Mouse (Mus musculus): ENCODE measurements around the gene Runx1.
A peak's percentile ranks its signal among the peaks of the same experiment; 100 is the strongest.

Runx1 gene

DNA sequence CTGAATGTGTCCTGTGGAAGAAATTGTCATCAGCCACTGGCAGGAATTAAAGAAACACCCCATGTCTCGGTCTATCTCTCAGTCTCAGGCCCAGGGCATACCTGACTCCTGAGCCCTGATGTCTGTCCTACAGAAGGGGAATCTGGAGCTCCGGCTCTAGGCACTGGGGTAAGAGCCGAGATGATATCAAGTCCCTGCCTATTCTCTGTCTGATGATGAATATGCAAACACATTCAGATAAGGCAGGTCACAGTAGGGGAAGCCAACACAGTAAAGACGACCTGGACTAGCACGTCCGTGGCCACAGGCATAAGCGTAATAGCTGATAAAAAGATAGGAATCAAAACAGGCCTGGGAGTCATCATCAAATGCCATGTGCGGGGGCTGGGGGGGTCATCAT is 32.2 kb downstream of the Runx1 start:
- DNase-seq (ENCODE audit: low spot score), result no peak

DNA sequence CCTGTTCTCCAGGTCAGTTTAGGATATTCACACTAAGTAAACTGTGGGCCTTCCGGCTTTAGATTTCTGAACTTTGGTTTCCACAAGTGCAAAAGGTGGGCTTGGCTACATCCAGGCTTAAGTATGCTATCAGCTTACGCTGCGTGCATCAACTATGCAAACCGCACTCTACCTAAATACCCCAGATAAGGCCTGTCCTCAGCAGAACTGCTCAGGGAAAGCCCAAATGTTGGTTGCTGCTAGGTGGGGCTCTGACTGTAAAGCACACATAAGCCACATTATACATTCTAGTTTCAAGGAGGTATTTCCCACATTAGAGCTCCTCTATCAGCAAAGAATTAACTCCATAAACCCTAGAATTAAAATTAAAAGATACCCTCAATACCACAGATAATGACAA is 33.0 kb downstream of the Runx1 start:
- no peak for DNase-seq (ENCODE audit: low spot score)

DNA sequence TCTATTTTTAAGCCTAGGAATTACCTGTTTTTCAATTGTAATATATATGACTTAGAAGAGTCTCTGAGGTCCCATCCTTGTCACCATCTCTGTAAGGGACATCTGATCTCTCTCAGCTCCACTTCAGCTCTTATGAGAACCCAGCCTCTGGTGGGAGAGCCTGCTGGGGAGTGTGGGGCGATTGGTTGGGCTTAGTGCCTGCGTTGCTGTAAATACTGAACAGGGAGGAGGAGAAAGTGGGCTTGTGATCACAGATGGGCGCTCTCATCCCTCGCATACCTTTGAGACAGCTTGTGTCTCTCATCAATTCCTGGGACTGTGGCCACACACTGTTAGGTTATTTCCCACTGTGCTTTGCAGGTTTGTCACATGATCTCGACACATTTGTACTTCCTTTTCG is 35.3 kb downstream of the Runx1 start:
- DNase-seq (ENCODE audit: low spot score), result no peak

DNA sequence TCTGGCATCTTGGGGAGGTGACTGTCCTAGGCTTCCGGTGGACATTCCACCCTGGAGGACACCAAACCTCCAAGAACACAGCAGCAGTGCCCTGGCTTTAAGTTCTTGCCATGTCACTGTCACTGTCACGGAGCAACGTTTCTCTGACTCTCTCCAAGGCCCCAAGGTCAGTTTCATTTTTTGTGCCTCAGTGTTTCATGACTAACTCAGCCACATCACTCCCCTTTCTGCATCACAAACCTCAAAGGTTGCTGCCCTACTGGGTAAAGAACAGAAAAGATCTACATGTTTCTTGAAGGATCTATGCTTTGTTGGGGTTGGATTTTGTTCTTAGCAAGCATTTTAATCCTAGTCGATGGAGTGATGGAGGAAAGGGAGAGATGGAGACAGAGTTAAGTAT is 36.1 kb downstream of the Runx1 start:
- DNase-seq (ENCODE audit: low spot score), result no peak

DNA sequence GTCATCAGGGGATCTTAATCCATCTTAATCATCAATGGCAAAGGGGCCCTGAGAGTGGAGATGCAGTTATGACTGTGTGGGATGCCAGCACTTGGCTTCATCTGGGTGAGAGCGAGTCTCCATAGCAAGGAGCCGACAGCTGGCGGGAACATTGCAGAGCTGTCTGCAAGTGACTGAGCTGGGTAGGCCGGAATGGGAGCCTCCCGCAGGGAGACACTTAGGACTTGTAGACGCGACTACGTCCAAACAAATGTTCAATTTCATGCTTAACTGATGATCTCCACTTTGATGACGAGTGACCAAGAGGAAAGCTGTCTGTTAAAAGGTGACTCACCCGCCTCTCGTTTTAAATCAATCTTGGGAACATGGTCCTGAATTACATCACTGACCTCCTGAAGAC is 37.5 kb downstream of the Runx1 start:
- peak; percentile 8 for DNase-seq (ENCODE audit: low spot score)

DNA sequence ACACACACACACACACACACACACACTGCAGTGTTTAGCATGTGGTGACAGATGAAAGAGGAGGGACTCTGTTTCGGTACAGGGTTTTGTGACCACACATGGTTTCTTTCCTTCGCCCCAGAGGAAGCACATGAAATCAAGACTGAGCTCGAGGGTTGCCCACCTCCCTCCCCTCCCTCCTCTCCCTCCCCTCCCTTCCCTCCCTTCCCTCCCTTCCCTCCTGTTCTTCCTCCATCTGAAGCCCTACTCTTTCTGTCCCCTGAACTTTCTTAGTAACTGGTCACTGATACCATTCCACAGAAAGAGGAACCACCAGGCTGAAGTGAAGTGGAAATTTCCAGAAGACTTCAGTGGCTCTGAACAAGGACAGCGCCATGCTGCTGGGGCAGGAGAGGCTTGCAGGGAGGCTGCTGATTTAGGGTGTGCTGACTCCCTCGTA is 39.0 kb downstream of the Runx1 start:
- DNase-seq (ENCODE audit: low spot score), result peak; percentile 21

DNA sequence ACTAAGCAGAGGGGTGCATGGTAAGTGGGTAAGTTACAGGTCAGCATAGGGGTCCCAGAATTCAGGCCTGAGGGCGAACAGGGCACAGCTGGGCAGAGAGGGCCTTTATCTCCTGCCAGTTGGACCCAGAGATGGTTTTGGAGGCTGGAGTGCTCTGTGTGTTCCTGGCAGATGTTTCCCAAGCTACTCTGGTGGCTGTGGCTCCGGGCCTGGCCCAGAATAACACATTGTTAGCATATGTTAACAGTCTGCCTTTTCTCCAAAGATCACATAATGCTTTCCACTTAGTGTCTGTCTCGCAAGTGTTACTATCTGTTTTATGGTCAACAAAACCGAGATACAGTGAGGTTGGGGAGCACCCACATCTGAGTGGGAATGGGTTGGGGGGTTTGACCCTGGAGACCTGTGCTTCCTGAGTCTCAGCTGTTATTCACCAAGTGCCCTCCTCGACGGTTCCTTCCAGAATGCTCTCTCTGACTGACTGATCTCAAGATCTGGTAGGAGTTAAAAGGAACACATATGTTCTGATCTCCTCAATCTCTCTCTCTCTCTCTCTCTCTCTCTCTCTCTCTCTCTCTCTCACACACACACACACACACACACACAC is 39.6 kb downstream of the Runx1 start:
- DNase-seq (ENCODE audit: low spot score), result no peak

DNA sequence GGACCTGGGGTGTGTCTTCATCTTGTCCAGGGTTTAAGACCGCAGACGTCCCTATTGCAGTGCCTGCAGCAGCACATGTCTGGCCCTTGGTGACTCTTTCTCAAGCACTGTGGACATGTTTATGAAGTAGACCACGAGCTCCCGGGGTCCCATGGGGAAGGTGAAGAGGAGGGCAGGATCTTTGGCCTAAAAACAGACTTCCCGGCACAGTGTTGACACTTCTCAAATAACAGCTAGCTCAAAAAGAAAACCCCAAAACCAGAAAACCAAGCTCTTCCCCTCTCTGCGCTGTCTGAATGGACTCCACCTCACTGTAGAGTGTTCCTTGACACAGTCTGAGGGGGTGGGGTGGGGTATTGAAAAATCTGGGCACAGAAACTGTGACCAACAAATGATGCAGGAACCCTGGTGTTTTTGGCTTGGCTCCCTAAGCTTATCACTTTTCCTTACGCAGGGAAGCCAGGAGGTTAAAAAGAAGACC is 42.3 kb downstream of the Runx1 start:
- DNase-seq (ENCODE audit: low spot score), result peak; percentile 45

DNA sequence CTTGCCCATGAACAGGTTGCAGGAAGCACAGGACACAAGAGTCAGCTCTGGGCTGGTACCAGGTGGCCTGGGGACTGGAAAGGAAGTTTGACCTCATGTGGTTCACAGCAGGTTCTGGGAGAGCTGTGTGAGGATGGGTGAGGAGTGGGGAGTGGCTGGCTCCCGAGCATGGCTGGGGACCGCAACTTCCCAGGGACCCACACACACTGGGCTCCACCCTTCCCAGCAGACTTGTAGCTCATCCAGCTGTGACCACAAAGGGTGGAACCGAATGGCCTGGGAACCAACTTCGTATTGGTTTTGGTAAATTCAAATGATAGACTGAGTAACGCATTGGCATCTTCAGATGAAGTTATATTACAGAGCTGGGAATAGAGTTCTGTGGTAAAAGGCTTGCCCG is 43.5 kb downstream of the Runx1 start:
- DNase-seq (ENCODE audit: low spot score), result peak; percentile 10

DNA sequence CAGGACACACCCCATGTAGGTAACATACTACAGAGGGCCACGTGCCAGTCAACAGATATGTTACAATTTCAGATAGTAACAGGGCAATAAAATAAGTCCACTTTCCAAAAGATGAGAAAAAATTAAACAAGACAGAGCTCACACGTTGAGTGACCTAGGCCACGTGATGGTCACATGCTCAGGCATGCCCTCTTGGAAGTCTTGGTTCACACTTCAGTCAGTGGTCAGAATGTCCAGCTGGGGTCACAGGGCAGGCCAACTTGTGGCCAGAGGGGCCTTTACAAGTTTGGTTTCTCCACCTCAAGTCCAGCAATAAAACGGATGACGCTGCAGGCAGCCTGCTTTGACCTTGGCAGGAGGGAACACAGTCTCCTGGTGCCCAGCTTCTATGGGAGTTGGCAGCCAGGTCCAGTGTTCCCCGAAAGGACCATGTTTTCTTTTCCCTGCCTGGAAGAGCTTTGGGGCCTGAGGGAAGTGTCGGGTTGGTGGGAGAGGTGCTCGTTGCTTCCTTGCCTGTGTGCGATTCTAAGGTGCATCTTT is 46.0 kb downstream of the Runx1 start:
- no peak for DNase-seq (ENCODE audit: low spot score)

DNA sequence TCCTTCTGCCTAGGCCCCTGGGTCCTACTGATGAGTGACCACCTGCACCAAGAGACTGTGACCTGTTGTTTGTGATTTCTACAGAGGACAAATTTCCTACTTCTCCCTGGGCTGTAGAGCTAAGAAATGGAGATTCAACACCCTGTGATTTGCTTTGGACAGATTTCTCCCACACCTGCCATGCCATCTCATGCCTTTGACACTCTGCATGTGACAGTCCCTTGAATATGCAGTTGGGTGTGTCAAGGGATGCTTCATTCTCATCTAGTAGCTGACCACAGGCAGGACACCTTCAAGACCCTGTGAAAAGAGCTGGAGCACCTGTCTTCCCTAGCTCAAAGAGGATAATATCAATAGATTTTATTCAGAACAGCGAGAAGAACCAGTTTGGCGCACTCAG is 46.8 kb downstream of the Runx1 start:
- no peak for DNase-seq (ENCODE audit: low spot score)

DNA sequence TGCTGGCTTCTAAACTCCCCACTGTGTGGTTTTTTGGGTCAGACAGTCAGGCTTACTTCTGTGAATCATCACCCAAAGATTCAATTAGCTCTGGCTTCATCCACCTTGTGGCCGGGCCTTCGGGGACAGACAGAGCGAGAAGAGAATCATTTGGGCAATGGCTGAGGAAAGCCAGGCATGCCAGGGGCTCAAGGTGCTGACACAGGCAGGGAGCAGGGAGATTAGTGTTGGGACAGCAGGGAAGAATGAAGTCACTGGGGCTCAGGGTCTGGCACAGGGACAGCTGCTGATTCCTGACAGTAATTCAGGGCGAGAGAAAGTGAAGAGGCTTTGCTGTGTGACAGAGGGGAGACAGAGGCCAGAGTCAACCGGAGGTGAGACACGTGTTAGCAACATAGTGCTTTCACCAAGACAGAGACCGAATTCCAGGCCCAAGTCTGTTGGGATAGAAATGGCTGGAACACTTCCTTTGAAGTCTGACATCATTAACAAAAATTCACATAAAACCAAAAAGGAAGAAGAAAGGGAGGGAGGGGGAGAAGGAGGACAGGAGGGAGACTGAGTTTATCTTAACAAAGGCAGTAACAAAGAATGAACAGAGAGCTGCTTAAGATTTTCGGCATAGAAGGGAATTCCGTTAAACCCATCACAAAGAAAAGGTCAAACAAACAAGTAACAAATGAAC is 47.7 kb downstream of the Runx1 start:
- no peak for DNase-seq (ENCODE audit: low spot score)

DNA sequence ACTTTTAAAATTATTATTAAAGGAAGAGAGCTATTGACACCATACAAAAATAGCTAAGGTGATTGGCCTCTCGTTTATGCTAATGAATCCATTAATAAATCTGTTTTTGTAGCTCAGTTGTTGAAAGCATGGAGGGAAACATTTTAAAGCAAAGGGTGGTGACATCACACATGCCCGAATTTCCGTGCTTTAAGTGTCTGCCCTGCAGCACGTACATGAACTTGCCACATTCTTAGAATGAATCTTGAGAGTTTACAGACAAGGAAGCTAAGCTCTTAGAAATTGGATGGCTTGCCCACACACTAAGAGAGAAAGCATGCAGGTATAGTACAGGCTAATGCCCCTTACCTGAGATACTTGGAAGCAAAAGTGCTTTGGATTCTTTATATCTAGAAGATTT is 58.1 kb downstream of the Runx1 start:
- DNase-seq (ENCODE audit: low spot score), result no peak

DNA sequence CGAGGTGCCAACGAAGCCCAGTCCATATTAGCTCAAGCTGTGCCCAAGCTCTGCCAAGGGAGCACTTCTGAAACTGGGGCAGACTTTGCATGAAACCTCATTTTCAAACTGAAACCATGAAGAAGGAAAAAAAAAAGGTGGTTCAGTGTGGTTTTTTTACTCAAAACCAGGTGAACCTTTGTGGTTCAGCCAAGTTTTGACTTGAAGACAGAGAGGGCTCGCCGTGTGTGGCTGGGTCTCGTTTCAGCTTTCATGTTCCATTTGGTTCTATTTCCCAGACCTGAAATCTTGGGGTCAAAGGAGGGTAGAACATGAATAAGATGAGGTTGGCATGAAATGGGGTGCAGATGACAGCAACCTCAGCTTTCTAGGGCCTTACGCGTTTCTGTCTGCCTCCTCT is 58.5 kb downstream of the Runx1 start:
- no peak for DNase-seq (ENCODE audit: low spot score)

DNA sequence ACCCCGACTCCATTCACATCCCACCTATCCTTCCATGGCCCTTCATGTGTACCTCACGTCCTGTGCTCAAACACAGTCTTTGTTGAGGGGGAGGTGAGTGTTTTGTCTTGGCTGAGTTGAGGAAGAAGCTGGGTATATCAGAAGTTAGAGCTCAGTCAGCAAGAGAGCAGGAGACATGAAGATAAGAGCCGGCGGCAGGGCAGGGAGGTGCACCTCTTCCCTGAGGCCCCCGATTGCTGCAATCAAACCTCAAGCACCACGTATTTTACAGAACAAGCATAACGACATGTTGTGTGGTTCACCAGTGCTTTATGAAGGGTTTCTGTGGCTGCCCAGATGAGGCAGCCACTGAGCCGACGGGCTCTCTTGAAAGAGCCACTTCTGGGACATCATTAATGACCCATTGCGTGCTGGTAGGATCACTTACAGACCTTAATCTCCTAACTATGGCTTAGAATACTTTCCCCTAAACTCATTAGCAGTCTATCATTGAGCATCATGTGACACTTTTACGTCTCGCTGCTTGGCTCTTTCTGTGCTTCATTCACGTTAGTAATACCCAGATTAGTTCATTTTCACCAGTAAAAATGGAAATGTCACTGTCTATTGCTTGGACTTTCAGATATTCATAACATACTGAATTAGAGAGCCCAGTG is 61.1 kb downstream of the Runx1 start:
- DNase-seq (ENCODE audit: low spot score), result no peak

DNA sequence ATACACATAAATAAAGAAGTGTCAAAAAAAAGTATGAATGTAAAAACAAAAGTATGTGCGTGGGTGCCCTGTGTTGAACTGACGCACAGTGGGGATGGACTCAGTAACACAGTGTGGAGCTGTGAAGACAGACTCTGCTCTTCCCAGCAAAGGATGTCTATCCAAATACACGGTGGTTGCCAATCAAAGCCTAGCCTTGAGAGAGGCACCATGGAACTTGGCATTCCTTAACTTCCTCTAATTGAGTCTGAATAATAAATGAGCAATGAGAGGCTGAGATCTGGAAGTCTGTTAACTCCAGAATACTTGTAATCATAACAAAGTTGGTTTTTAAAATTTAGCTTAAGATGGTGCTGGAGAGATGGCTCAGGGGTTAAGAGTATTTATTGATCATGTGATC is 62.3 kb downstream of the Runx1 start:
- no peak for DNase-seq (ENCODE audit: low spot score)

DNA sequence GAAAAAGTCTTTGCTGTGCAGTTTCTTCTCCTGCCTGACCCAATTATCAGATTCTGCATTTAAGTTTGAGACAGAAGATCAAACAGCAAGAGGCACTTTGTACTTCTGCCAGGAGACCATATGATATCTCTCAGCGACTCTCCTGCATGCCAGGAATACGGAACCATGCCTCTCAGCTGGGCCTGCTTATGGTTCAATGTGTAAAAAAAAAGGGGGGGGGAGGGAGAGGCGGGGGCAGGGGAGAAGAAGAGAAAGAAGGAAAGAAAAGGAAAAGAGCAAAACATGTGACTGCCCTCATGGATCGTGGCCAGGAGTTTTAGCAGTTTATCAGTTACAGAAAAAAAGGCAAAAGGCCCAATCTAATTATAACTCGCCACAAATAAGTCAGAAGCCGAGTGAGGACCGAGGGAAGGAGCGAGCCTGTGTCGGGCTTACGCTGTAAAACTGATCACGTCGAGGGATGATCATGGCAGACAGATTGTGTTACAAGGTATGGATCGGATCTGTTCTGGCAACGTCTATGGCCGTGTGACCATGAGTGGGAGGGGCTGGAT is 63.9 kb downstream of the Runx1 start:
- DNase-seq (ENCODE audit: low spot score), result peak; percentile 10

DNA sequence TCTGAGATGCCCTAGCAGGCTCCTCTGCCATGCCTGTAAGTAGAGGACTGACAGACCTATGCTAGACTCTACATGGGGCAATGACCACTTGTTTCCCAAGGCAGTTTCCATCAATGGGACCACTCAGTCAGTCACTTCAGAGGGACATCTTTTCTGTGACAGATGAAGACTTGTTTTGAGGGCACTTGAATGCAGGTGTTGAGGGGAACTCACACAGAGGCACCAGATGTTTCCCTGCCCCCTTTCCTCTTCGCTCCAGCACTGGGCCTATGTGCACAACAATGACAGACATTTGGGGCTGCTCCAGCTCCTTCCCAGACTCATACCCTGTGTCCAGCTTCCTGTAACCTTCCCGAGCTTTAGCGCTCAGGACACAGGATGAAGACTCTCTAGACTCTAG is 65.9 kb downstream of the Runx1 start:
- DNase-seq (ENCODE audit: low spot score), result no peak

DNA sequence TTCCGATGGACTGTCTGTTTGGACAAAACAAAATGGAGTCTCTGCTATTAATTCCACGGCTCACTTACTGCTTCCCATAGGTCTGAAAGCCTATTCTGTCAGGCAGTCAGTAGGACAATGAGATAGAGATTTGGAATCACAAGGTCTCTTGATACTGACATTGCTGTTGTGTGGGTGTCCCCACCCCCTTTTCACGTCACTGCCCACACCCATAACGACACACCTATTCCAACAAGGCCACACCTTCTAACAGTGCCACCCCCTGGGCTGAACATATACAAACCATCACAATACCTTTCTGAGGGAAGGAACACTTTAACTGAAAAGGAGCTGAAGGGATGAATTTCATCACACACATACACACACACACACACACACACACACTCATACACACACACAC is 68.4 kb downstream of the Runx1 start:
- DNase-seq (ENCODE audit: low spot score), result no peak

DNA sequence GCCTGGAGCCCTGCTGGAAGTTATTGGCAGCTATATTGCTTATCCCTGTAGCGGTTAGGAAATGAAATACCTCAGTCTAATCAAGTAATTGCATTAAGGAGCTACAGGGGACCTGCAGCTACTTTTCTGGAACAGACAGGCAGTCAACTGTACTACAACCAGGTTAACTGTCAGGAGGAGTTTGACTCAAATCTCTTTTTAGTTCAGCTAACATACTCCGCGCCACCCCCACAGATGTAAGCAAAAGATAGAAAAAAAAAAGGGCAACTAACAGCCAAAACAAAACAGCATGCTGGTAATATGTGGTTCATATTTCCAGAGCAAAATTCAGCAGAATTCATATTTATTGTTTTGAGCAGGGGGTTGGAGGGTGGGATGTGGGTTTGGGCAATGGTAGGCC is 72.0 kb downstream of the Runx1 start:
- DNase-seq (ENCODE audit: low spot score), result no peak

DNA sequence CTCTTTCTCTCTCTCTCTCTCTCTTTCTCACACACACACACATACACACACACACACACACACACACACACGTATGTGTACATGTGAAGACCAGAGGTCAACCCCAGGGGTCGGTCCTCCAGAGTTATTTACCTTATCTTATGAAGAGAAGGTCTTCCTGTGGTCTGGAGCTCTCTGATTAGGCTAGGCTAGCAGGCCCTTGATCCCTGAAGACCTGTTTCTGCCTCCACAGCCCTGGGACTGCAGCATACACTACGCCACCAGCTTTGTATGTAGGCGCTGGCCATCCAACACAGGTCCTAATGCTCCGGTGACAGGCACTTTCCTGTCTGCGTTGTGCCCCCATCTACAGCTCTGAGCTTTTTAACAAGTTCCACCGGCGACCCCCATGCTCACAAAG is 72.8 kb downstream of the Runx1 start:
- no peak for DNase-seq (ENCODE audit: low spot score)

DNA sequence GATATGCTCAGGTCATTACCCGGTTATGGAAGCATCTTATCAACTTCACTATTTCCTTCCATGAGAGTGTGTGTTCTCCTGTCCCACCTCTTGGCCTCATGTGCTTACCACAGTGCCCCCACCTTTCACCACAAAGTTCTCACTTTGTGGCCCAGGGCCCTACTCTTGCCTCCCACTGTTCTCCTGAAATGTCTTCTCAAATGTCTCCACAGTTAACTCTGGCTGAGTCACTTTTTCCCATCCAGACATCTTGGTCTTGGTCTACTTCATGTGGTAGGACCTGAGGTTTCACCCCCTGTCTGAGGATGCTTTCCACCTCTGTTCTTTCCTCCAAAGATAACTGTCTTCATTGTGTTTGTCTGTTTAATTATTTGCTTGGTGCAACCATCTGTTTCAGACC is 77.7 kb downstream of the Runx1 start:
- DNase-seq (ENCODE audit: low spot score), result no peak

DNA sequence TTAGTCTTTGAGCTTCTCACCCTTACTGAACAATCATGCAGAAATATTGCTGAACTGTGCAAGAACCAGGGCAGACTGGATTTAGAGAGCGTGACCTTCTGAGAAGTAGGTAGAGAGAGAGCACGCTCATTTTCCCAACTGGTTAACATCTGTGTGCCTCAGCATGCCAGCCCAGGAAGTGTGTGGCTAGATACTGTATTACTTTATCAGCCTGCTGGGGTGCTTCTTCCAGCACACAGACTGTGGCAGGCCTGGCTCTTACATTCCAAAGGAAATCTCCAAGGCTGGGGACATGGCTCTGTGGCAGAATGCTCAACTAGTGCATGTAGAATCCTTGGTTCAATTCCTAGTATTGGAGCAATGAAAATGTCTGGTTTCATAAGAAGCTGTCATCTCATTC is 78.9 kb downstream of the Runx1 start:
- DNase-seq (ENCODE audit: low spot score), result no peak
